Mouse (Mus musculus): ENCODE results near the gene Doc2a. TPM values are rescaled to one million over a fixed set of nuclear protein-coding genes. Genes with fewer than 3 reads are reported as not detected.

Doc2a gene
- polyA plus RNA-seq, 1 experiment from 2014 or later = 9.1 TPM

GRCm38 (mm10) chr7:126825952-126826351, 21.3 kb upstream of the Doc2a start:
- WGBS = 80% methylated on average over 5 of the region's 5 CpGs
- Histone ChIP-seq H3K27me3 (replicated peaks) (peaks cover 17% of the 10 kb centered on the region; the same call in 1 of the 2 replicates), H3K4me1 (peaks cover 44% of the 10 kb centered on the region), H3K9me3 (no peaks in the 10 kb centered on the region), H3K9ac (no peak overlapping the region), H3K36me3 (peaks cover 7% of the 10 kb centered on the region; the same call in 1 of the 2 replicates), H3K27ac (no peak overlapping the region), H3K4me2 (replicated peaks) (peak overlapping the region; percentile 73), H3K4me3 (no peak overlapping the region)
- no peak for ATAC-seq (ENCODE audit: low FRiP score, low read depth)

- Histone ChIP-seq H3K4me1 (peaks cover 17% of the 10 kb centered on the region), H3K36me3 (peaks cover 7% of the 10 kb centered on the region; the same call in 1 of the 2 replicates), H3K9me3 (no peaks in the 10 kb centered on the region), H3K27me3 (replicated peaks) (0 out of 2 replicates have a peak, but pooled peaks cover 7% of the 10 kb centered on the region), H3K4me2 (replicated peaks) (peak within 1 kb of the TSS; percentile 60), H3K9ac (no peak within 1 kb of the TSS), H3K4me3 (peak within 1 kb of the TSS; percentile 13; the same call in 1 of the 2 replicates), H3K27ac (no peak within 1 kb of the TSS)
- ATAC-seq (ENCODE audit: low FRiP score, low read depth) = no peak
- WGBS = 62% methylated on average over 5 of the region's 5 CpGs
These were observed 15.7 kb upstream of the Doc2a start, which contains the start of gene 4930451I11Rik for GRCm38 (mm10) chr7:126831539-126831938. Gene 4930451I11Rik, minus strand, starts transcription at chr7:126831639.

DNA sequence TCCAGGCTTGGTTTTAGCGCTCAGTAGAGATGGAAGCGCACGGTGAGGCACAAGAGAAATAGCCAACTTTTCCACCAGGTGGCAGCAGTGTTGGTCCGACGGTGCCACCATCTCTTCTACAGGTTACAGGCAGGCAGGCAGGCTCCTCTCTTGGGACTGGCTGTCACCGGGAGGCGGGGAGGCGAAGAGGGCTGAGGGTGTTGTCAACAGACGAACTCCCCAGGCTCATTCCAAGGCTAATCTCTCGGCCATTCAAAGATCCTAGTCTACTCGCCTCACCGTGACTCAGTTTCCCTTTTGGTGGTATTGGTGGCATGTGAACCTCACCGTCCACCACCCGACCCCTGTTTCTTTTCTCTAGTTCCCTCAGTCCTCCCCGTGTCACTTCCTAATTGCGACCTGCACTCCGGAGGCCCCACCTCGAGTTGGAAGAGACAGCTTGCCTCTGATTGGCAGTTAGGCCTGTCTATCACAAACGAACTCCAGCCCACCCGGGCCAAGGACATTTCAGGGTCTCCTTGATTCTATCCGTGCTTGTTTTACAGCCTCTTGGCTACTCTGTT, 15.1 kb upstream of the Doc2a start:
- Histone ChIP-seq H3K27ac (no peak overlapping the region), H3K9ac (no peak overlapping the region), H3K36me3 (peaks cover 7% of the 10 kb centered on the region; the same call in 1 of the 2 replicates), H3K4me1 (peaks cover 12% of the 10 kb centered on the region), H3K27me3 (replicated peaks) (0 out of 2 replicates have a peak, but pooled peaks cover 7% of the 10 kb centered on the region), H3K9me3 (no peaks in the 10 kb centered on the region), H3K4me2 (replicated peaks) (peak overlapping the region; percentile 60), H3K4me3 (peak overlapping the region; percentile 13; the same call in 1 of the 2 replicates)
- ATAC-seq (ENCODE audit: low FRiP score, low read depth) = peak; percentile 76
- WGBS = under 1% methylated on average over 21 of the region's 21 CpGs

DNA sequence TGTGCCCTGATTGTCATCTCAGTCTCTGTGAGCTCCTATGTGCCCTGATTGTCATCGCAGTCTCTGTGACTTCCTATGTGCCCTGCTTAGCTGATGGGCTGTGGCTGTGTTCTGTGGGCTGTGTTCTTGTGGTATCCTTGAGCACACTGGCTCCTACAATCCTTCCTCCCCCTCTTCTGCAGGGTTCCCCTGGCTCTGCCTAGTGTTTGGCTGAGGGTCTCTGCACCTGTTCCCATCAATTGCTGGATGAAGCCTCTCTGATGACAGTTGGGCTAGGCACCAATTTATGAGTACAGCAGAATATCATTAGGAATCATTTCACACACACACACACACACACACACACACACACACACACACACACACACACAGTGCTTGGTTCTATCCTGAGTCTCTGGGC, 13.9 kb upstream of the Doc2a start:
- 0 out of 2 replicates have a peak, but pooled peaks cover 7% of the 10 kb centered on the region for H3K27me3 ChIP-seq (replicated peaks)
- no peak overlapping the region for H3K4me2 ChIP-seq (replicated peaks)
- H3K9ac ChIP-seq = no peak overlapping the region
- H3K9me3 ChIP-seq = no peaks in the 10 kb centered on the region
- ATAC-seq (ENCODE audit: low FRiP score, low read depth) = no peak
- 96% methylated on average over 1 of the region's 1 CpGs for WGBS
- H3K4me1 ChIP-seq = peaks cover 12% of the 10 kb centered on the region
- H3K27ac ChIP-seq = no peak overlapping the region
- H3K36me3 ChIP-seq = peaks cover 7% of the 10 kb centered on the region; the same call in 1 of the 2 replicates
- no peak overlapping the region for H3K4me3 ChIP-seq

DNA sequence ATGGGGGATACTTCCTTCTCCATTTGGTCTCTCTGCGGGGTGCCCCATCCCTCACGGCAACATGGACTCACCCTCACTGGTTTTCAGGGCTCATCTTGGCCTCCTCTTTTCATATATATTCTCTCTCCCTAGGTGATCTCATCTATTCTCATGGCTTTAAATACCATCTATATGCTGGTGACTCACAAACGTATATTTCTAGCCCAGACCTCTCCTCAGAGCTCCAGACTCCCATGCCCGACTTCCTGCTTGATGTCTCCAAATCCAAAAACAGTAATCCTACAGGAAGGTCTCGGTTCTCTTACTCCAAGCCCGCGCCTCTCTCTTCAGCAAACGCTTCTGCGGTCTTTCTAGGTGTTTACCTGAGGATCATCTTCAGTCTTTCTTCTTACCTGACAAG, 3.9 kb upstream of the Doc2a start:
- Histone ChIP-seq H3K36me3 (no peaks in the 10 kb centered on the region), H3K27ac (no peak overlapping the region), H3K4me1 (peaks cover 14% of the 10 kb centered on the region), H3K9me3 (no peaks in the 10 kb centered on the region), H3K4me2 (replicated peaks) (no peak overlapping the region), H3K4me3 (no peak overlapping the region), H3K9ac (no peak overlapping the region), H3K27me3 (replicated peaks) (peaks cover 17% of the 10 kb centered on the region)
- ATAC-seq (ENCODE audit: low FRiP score, low read depth) = no peak
- WGBS = 84% methylated on average over 9 of the region's 9 CpGs

GRCm38 (mm10) chr7:126845516-126845915, 1.7 kb upstream of the Doc2a start:
- no peak for ATAC-seq (ENCODE audit: low FRiP score, low read depth)
- 44% methylated on average over 2 of the region's 2 CpGs for WGBS
- no peaks in the 10 kb centered on the region for H3K36me3 ChIP-seq
- H3K27ac ChIP-seq = no peak overlapping the region
- H3K9ac ChIP-seq = no peak overlapping the region
- H3K4me1 ChIP-seq = peaks cover 21% of the 10 kb centered on the region
- H3K4me2 ChIP-seq (replicated peaks) = no peak overlapping the region
- no peak overlapping the region for H3K4me3 ChIP-seq
- no peaks in the 10 kb centered on the region for H3K9me3 ChIP-seq
- peaks cover 38% of the 10 kb centered on the region for H3K27me3 ChIP-seq (replicated peaks)

- peaks cover 40% of the 10 kb centered on the region for H3K27me3 ChIP-seq (replicated peaks)
- peaks cover 17% of the 10 kb centered on the region for H3K36me3 ChIP-seq
- H3K27ac ChIP-seq = no peak overlapping the region
- peak; percentile 51 for ATAC-seq (ENCODE audit: low FRiP score, low read depth)
- H3K9ac ChIP-seq = peak overlapping the region; percentile 75
- H3K9me3 ChIP-seq = no peaks in the 10 kb centered on the region
- WGBS = 1% methylated on average over 72 of the region's 74 CpGs
- H3K4me2 ChIP-seq (replicated peaks) = peak overlapping the region; percentile 99
- peak overlapping the region; percentile 54 for H3K4me3 ChIP-seq
- H3K4me1 ChIP-seq = peaks cover 21% of the 10 kb centered on the region
These were observed 494 bp downstream of the Doc2a start for GRCm38 (mm10) chr7:126847421-126848398.

DNA sequence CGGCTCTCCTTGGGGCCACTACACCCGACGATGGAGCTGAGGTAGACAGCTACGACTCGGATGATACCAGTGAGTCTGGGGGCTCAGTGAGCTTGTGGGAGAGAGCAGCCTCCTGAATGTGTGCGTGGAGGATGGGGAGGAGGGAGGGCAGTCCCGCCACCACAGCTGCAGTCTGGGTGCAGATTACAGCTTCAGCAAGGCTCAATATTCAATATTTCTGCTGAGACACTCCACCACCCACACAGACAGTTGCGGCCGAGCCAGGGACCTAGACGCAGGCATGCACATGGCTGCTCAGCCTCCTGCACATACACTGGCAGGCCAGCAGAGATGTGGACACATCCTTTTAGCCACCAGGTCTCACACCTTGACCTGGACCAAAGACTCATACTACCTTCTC, 1.6 kb downstream of the Doc2a start:
- Histone ChIP-seq H3K4me2 (replicated peaks) (peak overlapping the region; percentile 99), H3K9ac (peak overlapping the region; percentile 75), H3K27ac (no peak overlapping the region), H3K9me3 (no peaks in the 10 kb centered on the region), H3K4me1 (peaks cover 21% of the 10 kb centered on the region), H3K27me3 (replicated peaks) (peaks cover 37% of the 10 kb centered on the region), H3K4me3 (peak overlapping the region; percentile 54), H3K36me3 (peaks cover 28% of the 10 kb centered on the region)
- WGBS = 22% methylated on average over 10 of the region's 10 CpGs
- no peak for ATAC-seq (ENCODE audit: low FRiP score, low read depth)

DNA sequence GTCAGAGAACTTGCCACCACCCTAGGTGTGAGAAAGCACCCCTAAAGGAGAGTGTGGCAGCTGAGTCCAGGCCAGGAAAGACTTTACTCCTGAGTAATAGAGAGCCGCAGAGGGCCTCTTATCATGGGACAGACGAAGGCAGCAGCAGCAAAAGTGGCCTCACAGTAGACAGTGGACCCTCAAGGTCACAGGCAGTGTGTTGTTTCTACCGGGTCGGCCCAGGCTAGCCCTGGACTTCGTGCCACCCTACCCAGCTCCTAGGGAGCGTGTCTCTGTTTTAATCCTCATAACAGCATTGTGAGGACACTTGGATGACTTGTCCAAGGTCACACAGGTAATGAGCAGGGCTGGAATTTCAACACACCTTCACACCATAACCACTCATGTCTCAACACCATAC, 2.9 kb downstream of the Doc2a start:
- 92% methylated on average over 6 of the region's 6 CpGs for WGBS
- no peak overlapping the region for H3K9ac ChIP-seq
- no peaks in the 10 kb centered on the region for H3K9me3 ChIP-seq
- H3K4me2 ChIP-seq (replicated peaks) = no peak overlapping the region
- peaks cover 41% of the 10 kb centered on the region for H3K36me3 ChIP-seq
- no peak overlapping the region for H3K4me3 ChIP-seq
- ATAC-seq (ENCODE audit: low FRiP score, low read depth) = no peak
- no peak overlapping the region for H3K27ac ChIP-seq
- H3K4me1 ChIP-seq = peaks cover 21% of the 10 kb centered on the region
- peaks cover 37% of the 10 kb centered on the region for H3K27me3 ChIP-seq (replicated peaks)

DNA sequence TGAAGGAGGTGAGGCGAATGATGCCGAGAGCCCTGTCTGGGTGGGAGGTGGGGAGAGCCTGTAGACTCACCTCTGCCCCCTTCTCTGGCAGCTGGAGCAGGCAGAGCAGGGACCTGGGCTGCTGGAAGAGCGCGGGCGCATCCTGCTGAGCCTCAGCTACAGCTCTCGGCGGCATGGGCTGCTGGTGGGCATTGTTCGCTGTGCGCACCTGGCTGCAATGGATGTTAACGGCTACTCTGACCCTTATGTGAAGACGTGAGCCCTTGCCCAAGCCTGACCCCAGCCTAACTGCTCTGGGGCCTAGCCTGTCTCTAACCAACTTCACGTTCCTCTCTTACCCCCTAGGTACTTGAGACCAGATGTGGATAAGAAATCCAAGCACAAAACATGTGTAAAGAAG, 4.0 kb downstream of the Doc2a start:
- no peak for ATAC-seq (ENCODE audit: low FRiP score, low read depth)
- H3K36me3 ChIP-seq = peaks cover 51% of the 10 kb centered on the region
- peaks cover 21% of the 10 kb centered on the region for H3K4me1 ChIP-seq
- no peaks in the 10 kb centered on the region for H3K9me3 ChIP-seq
- H3K27ac ChIP-seq = no peak overlapping the region
- no peak overlapping the region for H3K4me3 ChIP-seq
- 46% methylated on average over 12 of the region's 12 CpGs for WGBS
- peaks cover 37% of the 10 kb centered on the region for H3K27me3 ChIP-seq (replicated peaks)
- H3K4me2 ChIP-seq (replicated peaks) = no peak overlapping the region
- H3K9ac ChIP-seq = no peak overlapping the region

DNA sequence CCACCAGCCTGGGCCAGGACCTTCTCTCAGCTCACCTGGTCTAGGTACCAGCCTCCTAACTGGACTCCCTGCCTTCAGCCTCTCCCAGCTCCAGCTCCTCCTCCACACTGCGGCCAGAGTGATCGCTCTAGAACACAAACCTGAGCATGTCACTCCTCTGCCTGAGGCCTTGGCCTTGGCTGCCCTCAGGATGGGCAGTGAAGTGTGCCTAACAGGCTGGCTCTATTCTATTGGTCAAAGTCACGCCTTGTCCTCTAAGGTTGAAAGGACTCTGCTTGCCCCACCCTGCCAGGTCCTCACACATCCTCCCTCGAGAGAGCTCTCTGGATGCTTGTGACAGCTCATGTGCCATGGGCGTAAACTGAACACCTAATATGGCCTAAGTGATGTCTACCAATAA, 6.2 kb downstream of the Doc2a start:
- no peak overlapping the region for H3K27ac ChIP-seq
- H3K27me3 ChIP-seq (replicated peaks) = peaks cover 22% of the 10 kb centered on the region
- no peak overlapping the region for H3K4me3 ChIP-seq
- WGBS = 86% methylated on average over 5 of the region's 5 CpGs
- H3K36me3 ChIP-seq = peaks cover 73% of the 10 kb centered on the region
- no peak overlapping the region for H3K4me2 ChIP-seq (replicated peaks)
- H3K9me3 ChIP-seq = no peaks in the 10 kb centered on the region
- peaks cover 5% of the 10 kb centered on the region for H3K4me1 ChIP-seq
- no peak for ATAC-seq (ENCODE audit: low FRiP score, low read depth)
- H3K9ac ChIP-seq = no peak overlapping the region

DNA sequence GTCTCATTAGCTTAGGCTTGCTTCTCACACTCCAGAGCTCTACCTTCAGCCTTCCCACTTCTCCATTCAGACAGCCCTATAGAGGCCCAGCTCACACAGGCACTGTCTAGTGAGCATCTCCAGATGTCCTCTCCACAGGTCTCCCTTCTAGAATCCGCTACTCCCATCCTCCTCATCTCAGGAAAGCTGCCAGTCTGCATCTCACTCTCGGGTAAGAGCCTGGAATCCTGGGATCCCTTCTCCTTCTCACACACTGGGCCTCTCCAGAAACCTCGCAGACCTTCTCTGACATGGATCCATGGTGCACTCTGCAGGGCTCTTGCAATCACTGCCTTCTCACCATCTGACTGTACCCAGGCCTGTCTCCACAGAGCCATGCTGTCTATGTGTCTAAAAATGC, 8.4 kb downstream of the Doc2a start:
- 87% methylated on average over 3 of the region's 3 CpGs for WGBS
- Histone ChIP-seq H3K9me3 (no peaks in the 10 kb centered on the region), H3K27ac (no peak overlapping the region), H3K4me2 (replicated peaks) (no peak overlapping the region), H3K9ac (no peak overlapping the region), H3K27me3 (replicated peaks) (peaks cover 1% of the 10 kb centered on the region), H3K36me3 (peaks cover 87% of the 10 kb centered on the region), H3K4me3 (no peak overlapping the region), H3K4me1 (no peaks in the 10 kb centered on the region)
- no peak for ATAC-seq (ENCODE audit: low FRiP score, low read depth)

Data from neural tube, embryonic 12.5 days (tissue).